Mouse (Mus musculus) testis, postnatal 14 days (tissue): ENCODE results near the gene Clta.
A peak's percentile ranks its signal among the peaks of the same experiment; 100 is the strongest.

ENCODE experiments used
- DNase-seq: peaks from one replicate; pipeline ENCODE4 v3.0.0; 2021; ENCODE audit warnings: low spot score

The Clta gene

GRCm38 (mm10) chr4:44004126-44004525, at the start of gene Clta:
TSS of gene Clta (plus strand) at chr4:44004452.
- no peak for DNase-seq

GRCm38 (mm10) chr4:43957292-43957845, 46.9 kb upstream of the Clta start, which contains the start of gene Glipr2:
TSS of gene Glipr2 (plus strand) at chr4:43957401.
- peak; percentile 54 for DNase-seq

- peak; percentile 33 for DNase-seq
These were observed 46.3 kb upstream of the Clta start for GRCm38 (mm10) chr4:43957846-43958461.

- DNase-seq = peak; percentile 59
These were observed 44.6 kb upstream of the Clta start for GRCm38 (mm10) chr4:43959523-43960179.

GRCm38 (mm10) chr4:43960207-43960606, 44.0 kb upstream of the Clta start:
- DNase-seq = no peak

- no peak for DNase-seq
These were observed 39.9 kb upstream of the Clta start for GRCm38 (mm10) chr4:43964326-43964833.

GRCm38 (mm10) chr4:43964951-43965684, 39.1 kb upstream of the Clta start:
- no peak for DNase-seq

- DNase-seq = peak; percentile 31
These were observed 38.3 kb upstream of the Clta start for GRCm38 (mm10) chr4:43965856-43966535.

GRCm38 (mm10) chr4:43968650-43969049, 35.6 kb upstream of the Clta start:
- DNase-seq = peak; percentile 57

GRCm38 (mm10) chr4:43969373-43969772, 34.9 kb upstream of the Clta start:
- DNase-seq = no peak

GRCm38 (mm10) chr4:43970393-43971330, 33.6 kb upstream of the Clta start:
- DNase-seq = no peak

- no peak for DNase-seq
These were observed 32.6 kb upstream of the Clta start for GRCm38 (mm10) chr4:43971541-43972136.

- no peak for DNase-seq
These were observed 32.1 kb upstream of the Clta start for GRCm38 (mm10) chr4:43972137-43972591.

- peak; percentile 36 for DNase-seq
These were observed 30.7 kb upstream of the Clta start for GRCm38 (mm10) chr4:43973526-43973981.

- no peak for DNase-seq
These were observed 29.2 kb upstream of the Clta start for GRCm38 (mm10) chr4:43974914-43975616.

- no peak for DNase-seq
These were observed 28.0 kb upstream of the Clta start for GRCm38 (mm10) chr4:43976223-43976740.

GRCm38 (mm10) chr4:43978521-43979443, 25.5 kb upstream of the Clta start:
- DNase-seq = peak; percentile 45

- DNase-seq = no peak
These were observed 24.5 kb upstream of the Clta start for GRCm38 (mm10) chr4:43979746-43980145.
